Comparison of ENCODE assay signal across 20 mouse cellular contexts in the genomic region with DNA sequence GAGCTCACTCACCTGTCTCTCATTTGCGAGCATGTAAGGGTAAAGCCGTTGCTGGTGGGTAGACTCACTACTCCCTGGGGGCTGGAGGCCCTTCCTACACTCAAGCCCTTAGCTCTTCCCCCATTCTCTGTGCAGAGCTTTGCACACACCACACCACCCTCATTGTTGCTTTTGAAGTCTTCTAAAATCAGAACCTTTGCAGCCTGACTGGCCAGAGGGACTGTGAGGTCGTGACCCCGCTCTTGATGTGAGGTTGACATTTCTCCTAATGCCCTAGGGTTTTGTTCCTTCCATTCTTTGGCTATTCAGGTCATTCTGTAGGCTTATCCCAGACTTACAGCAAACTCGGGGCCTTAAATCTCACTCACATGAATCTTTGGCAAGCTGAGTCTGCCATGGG.
DNase-seq lines count a peak whose midpoint lies in the region; ATAC-seq and TF ChIP-seq lines count a peak whose summit lies in the region.
"Had no signal": no experiment of that assay in that cellular context is flagged by ENCODE, and none has a peak within 500 bp of the region (broad histone marks: within the 10 kb centered on the region; RNA-seq: fewer than 3 reads in every experiment).

No protein-coding gene starts in this region.

- no peak for ATAC-seq in heart, embryonic 14.5 days (ENCODE audit: insufficient number of reproducible peaks, insufficient read depth, low FRiP score, low read depth)
- peak; percentile 8; the same call in 1 of the 2 replicates for ATAC-seq in liver, embryonic 13.5 days (ENCODE audit: low read depth)
- no peak for ATAC-seq in liver, embryonic 11.5 days (replicated peaks; ENCODE audit: low FRiP score)
- ATAC-seq: forebrain, postnatal 0 days; midbrain, embryonic 16.5 days had no signal

- H3K4me2 ChIP-seq in heart, embryonic 14.5 days (ENCODE audit: low read length) = peak overlapping the region; percentile 7; the same call in 1 of the 2 replicates
- H3K4me2 ChIP-seq in liver, embryonic 13.5 days = no peak overlapping the region
- H3K4me2 ChIP-seq in liver, embryonic 11.5 days = no peak overlapping the region; the same call in 1 of the 2 replicates
- H3K4me2 ChIP-seq: hindbrain, embryonic 15.5 days; limb, embryonic 15.5 days; neural tube, embryonic 15.5 days had no signal

- DNase-seq in heart, adult 2 months = no peak
- DNase-seq in liver, embryonic 13.5 days = no peak
- no peak for DNase-seq in liver, embryonic 11.5 days (ENCODE audit: low spot score)
- peak; percentile 52 for DNase-seq in embryo, embryonic 10.5 days (ENCODE audit: low spot score)
- DNase-seq in embryo, embryonic 9.5 days (ENCODE audit: extremely low spot score) = peak; percentile 61
- DNase-seq in adrenal gland, postnatal 10 days = no peak
- DNase-seq: cerebellum, adult 2 months; forebrain, postnatal 0 days; kidney, adult 18-20 months; kidney, postnatal 14 days; right cerebral cortex, postnatal 14 days; spleen, adult 18-20 months; thymus, adult 18-20 months; thymus, postnatal 4 days had no signal

- 45% methylated on average over 5 of the region's 5 CpGs for WGBS in heart, embryonic 14.5 days
- WGBS in heart, adult 2 months = 74% methylated on average over 5 of the region's 5 CpGs
- WGBS in liver, embryonic 13.5 days (ENCODE audit: insufficient replicate concordance) = 69% methylated on average over 5 of the region's 5 CpGs
- 70% methylated on average over 5 of the region's 5 CpGs for WGBS in liver, embryonic 11.5 days

- no peak for TF ChIP-seq CTCF in heart, adult 2 months (IDR thresholded peaks at IDR 0.05)

- H3K4me1 ChIP-seq in heart, embryonic 14.5 days (ENCODE audit: control insufficient read depth in 2 of 2, insufficient read depth in 2 of 2, low read length in 2 of 2) = peaks cover 37 to 48% of the 10 kb centered on the region in 2 experiments
- H3K4me1 ChIP-seq in heart, adult 2 months (ENCODE audit: control insufficient read depth, insufficient read depth, low read length) = peaks cover 20% of the 10 kb centered on the region
- H3K4me1 ChIP-seq in liver, embryonic 13.5 days (replicated peaks) = peaks cover 46% of the 10 kb centered on the region
- H3K4me1 ChIP-seq in liver, embryonic 11.5 days (replicated peaks; ENCODE audit: control insufficient read depth, insufficient read depth, low read length) = peaks cover 29% of the 10 kb centered on the region
- H3K4me1 ChIP-seq: hindbrain, embryonic 15.5 days had no signal

- no peaks in the 10 kb centered on the region for H3K27me3 ChIP-seq in heart, embryonic 14.5 days (ENCODE audit: control insufficient read depth, insufficient read depth, low read length)
- no peaks in the 10 kb centered on the region for H3K27me3 ChIP-seq in heart, adult 2 months (ENCODE audit: control insufficient read depth, insufficient read depth, low read length)
- no peaks in the 10 kb centered on the region for H3K27me3 ChIP-seq in liver, embryonic 13.5 days
- H3K27me3 ChIP-seq in liver, embryonic 11.5 days (replicated peaks; ENCODE audit: control insufficient read depth, insufficient read depth, low read length) = no peaks in the 10 kb centered on the region
- H3K27me3 ChIP-seq: hindbrain, embryonic 15.5 days; limb, embryonic 15.5 days; megakaryocyte, embryonic 14.5 days; neural tube, embryonic 15.5 days had no signal

- TF ChIP-seq EP300 in heart, adult 2 months (IDR thresholded peaks at IDR 0.05; ENCODE audit: insufficient read depth, low read depth, low read length) = no peak

- TF ChIP-seq POLR2A in heart, adult 2 months (IDR thresholded peaks at IDR 0.05; ENCODE audit: insufficient read depth, low read depth, low read length) = no peak

- no peaks in the 10 kb centered on the region for H3K36me3 ChIP-seq in heart, embryonic 14.5 days (ENCODE audit: control insufficient read depth, insufficient read depth, low read length)
- no peaks in the 10 kb centered on the region for H3K36me3 ChIP-seq in heart, adult 2 months (ENCODE audit: control insufficient read depth, insufficient read depth, low read length)
- H3K36me3 ChIP-seq in liver, embryonic 13.5 days = no peaks in the 10 kb centered on the region
- no peaks in the 10 kb centered on the region for H3K36me3 ChIP-seq in liver, embryonic 11.5 days (ENCODE audit: control insufficient read depth, insufficient read depth, low read length)
- H3K36me3 ChIP-seq: hindbrain, embryonic 15.5 days; limb, embryonic 15.5 days; neural tube, embryonic 15.5 days had no signal

- no peak overlapping the region for H3K9ac ChIP-seq in heart, embryonic 14.5 days (ENCODE audit: low read length)
- H3K9ac ChIP-seq in heart, adult 2 months (ENCODE audit: low read depth, low read length) = no peak overlapping the region
- H3K9ac ChIP-seq in liver, embryonic 13.5 days = no peak overlapping the region
- no peak overlapping the region for H3K9ac ChIP-seq in liver, embryonic 11.5 days (ENCODE audit: low read depth, low read length)
- H3K9ac ChIP-seq: forebrain, postnatal 0 days; hindbrain, embryonic 15.5 days; limb, embryonic 15.5 days; neural tube, embryonic 15.5 days had no signal

- H3K4me3 ChIP-seq in heart, embryonic 14.5 days (ENCODE audit: control insufficient read depth in 1 of 2, insufficient read depth in 1 of 2, low read depth in 1 of 2, low read length in 2 of 2) = no peak overlapping the region
- H3K4me3 ChIP-seq in heart, adult 2 months = no peak overlapping the region
- no peak overlapping the region for H3K4me3 ChIP-seq in liver, embryonic 13.5 days (replicated peaks)
- H3K4me3 ChIP-seq in liver, embryonic 11.5 days (ENCODE audit: low read depth, low read length) = no peak overlapping the region
- H3K4me3 ChIP-seq: hindbrain, embryonic 15.5 days; limb, embryonic 15.5 days; megakaryocyte, embryonic 14.5 days; neural tube, embryonic 15.5 days had no signal

- intact Hi-C loops in heart, adult 2 months (cut with DNase I) = no loop called here

- peak overlapping the region; percentile 6 to 83; a peak in 3 of 4 replicates for H3K27ac ChIP-seq in heart, embryonic 14.5 days (replicated peaks in 1 of 2; ENCODE audit: control insufficient read depth in 1 of 2, insufficient read depth in 1 of 2, low read depth in 2 of 2, low read length in 2 of 2)
- no peak overlapping the region; the same call in 1 of the 2 replicates for H3K27ac ChIP-seq in heart, adult 2 months
- H3K27ac ChIP-seq in liver, embryonic 13.5 days = 0 out of 2 replicates have a peak overlapping the region, but pooled peaks have one; percentile 16
- H3K27ac ChIP-seq in liver, embryonic 11.5 days (ENCODE audit: low read depth, low read length) = no peak overlapping the region
- H3K27ac ChIP-seq: hindbrain, embryonic 15.5 days; limb, embryonic 15.5 days; neural tube, embryonic 15.5 days had no signal

- H3K79me2 ChIP-seq in heart, adult 2 months (replicated peaks; ENCODE audit: control insufficient read depth, insufficient read depth, low read length) = no peaks in the 10 kb centered on the region

- H3K9me3 ChIP-seq in heart, embryonic 14.5 days (ENCODE audit: control insufficient read depth, low read length) = no peaks in the 10 kb centered on the region
- H3K9me3 ChIP-seq in liver, embryonic 13.5 days (replicated peaks) = no peaks in the 10 kb centered on the region
- H3K9me3 ChIP-seq in liver, embryonic 11.5 days (ENCODE audit: control insufficient read depth, low read length) = no peaks in the 10 kb centered on the region
- H3K9me3 ChIP-seq: hindbrain, embryonic 15.5 days; limb, embryonic 15.5 days; megakaryocyte, embryonic 14.5 days; neural tube, embryonic 15.5 days had no signal

Comparison
In these comparisons a context has a peak if more than half of its experiments do, and no peak if none do; other contexts are left out.
1. H3K27ac ChIP-seq: peak in heart, embryonic 14.5 days (2 of 2) and liver, embryonic 13.5 days (single experiment); none in heart, adult 2 months (single experiment) and liver, embryonic 11.5 days (single experiment).
2. DNase-seq: peak in embryo, embryonic 10.5 days (single experiment) and embryo, embryonic 9.5 days (single experiment); none in heart, adult 2 months (0 of 2), liver, embryonic 13.5 days (single experiment), liver, embryonic 11.5 days (single experiment) and adrenal gland, postnatal 10 days (single experiment).